ENCODE assay signal across 9 mouse cellular contexts in the genomic region with DNA sequence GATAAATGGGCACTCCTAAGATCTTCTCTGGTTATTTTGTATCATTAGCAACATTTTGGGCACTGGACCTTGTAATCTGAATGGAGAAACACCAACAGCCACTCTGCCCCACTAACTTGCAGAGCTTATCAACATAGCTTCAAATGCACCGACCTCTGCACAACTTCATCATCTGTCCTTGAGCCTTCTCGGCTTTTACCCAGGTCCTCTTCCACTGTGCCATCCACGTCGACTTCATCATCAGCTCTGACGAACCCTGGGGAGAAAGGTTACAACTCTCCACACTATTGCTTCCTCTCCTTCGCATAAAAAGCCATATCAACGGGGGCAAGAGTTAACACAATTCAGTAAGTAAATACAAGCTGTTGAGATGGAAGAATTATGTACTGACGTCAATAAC. TPM values are rescaled to one million over a fixed set of nuclear protein-coding genes. Genes with fewer than 3 reads are reported as not detected.
DNase-seq lines count a peak whose midpoint lies in the region; ATAC-seq and TF ChIP-seq lines count a peak whose summit lies in the region.
"Had no signal": no experiment of that assay in that cellular context is flagged by ENCODE, and none has a peak within 500 bp of the region (broad histone marks: within the 10 kb centered on the region; RNA-seq: fewer than 3 reads in every experiment).

No protein-coding gene starts in this region.

- H3K36me3 ChIP-seq in heart, embryonic 12.5 days: peaks cover 40% of the 10 kb centered on the region
- H3K36me3 ChIP-seq in ES-E14 (ENCODE audit: control insufficient read depth, insufficient read depth, low read length, poor library complexity, severe bottlenecking): peaks cover 42% of the 10 kb centered on the region
- peaks cover 34% of the 10 kb centered on the region for H3K36me3 ChIP-seq in forebrain, embryonic 15.5 days
- H3K36me3 ChIP-seq in liver, postnatal 0 days (replicated peaks; ENCODE audit: insufficient read depth, low read length): peaks cover 41% of the 10 kb centered on the region

- no peak for ATAC-seq in heart, embryonic 12.5 days (ENCODE audit: insufficient number of reproducible peaks, low FRiP score)
- no peak for ATAC-seq in forebrain, embryonic 15.5 days (replicated peaks)
- no peak for ATAC-seq in liver, postnatal 0 days
- ATAC-seq: Patski had no signal

- DNase-seq in heart, adult 11 months: no peak
- no peak for DNase-seq in ES-E14 (ENCODE audit: low read depth, low spot score)
- DNase-seq in liver, postnatal 0 days: no peak
- DNase-seq in retina, embryonic 14.5 days (ENCODE audit: low spot score): no peak
- DNase-seq in spleen, postnatal 10 days (ENCODE audit: low spot score in 2 of 2): no peak
- DNase-seq in layer of hippocampus, adult 8-10 months (ENCODE audit: low spot score in 2 of 2): no peak

- TF ChIP-seq CTCF in liver, postnatal 0 days (IDR thresholded peaks at IDR 0.05; ENCODE audit: low read depth): no peak

- in situ Hi-C loops in ES-E14 (cut with MboI; ENCODE audit: low sequenced_read_pairs in 2 of 2, unreplicated experiment in 2 of 2): no loop called here

- H3K9ac ChIP-seq in heart, embryonic 12.5 days: peak overlapping the region; percentile 98
- peak overlapping the region; percentile 98 for H3K9ac ChIP-seq in ES-E14 (ENCODE audit: insufficient read depth, low read depth, low read length, poor library complexity, severe bottlenecking)
- peak overlapping the region; percentile 86 for H3K9ac ChIP-seq in forebrain, embryonic 15.5 days (replicated peaks)
- peak overlapping the region; percentile 94 for H3K9ac ChIP-seq in liver, postnatal 0 days (replicated peaks)

- no peaks in the 10 kb centered on the region for H3K9me3 ChIP-seq in heart, embryonic 12.5 days (replicated peaks)
- no peaks in the 10 kb centered on the region for H3K9me3 ChIP-seq in ES-E14 (ENCODE audit: control insufficient read depth, insufficient read depth, low read depth, low read length)
- H3K9me3 ChIP-seq in forebrain, embryonic 15.5 days: no peaks in the 10 kb centered on the region
- no peaks in the 10 kb centered on the region for H3K9me3 ChIP-seq in liver, postnatal 0 days (ENCODE audit: low read length)

- H3K4me3 ChIP-seq in heart, embryonic 12.5 days: peak overlapping the region; percentile 96
- peak overlapping the region; percentile 93 to 94 for H3K4me3 ChIP-seq in ES-E14 (ENCODE audit: insufficient read depth in 1 of 2, low read depth in 1 of 2, low read length in 2 of 2, poor library complexity in 1 of 2, severe bottlenecking in 1 of 2)
- H3K4me3 ChIP-seq in forebrain, embryonic 15.5 days: peak overlapping the region; percentile 72
- peak overlapping the region; percentile 82 for H3K4me3 ChIP-seq in liver, postnatal 0 days (ENCODE audit: low read depth, low read length)

- peaks cover 40% of the 10 kb centered on the region for H3K4me1 ChIP-seq in heart, embryonic 12.5 days (replicated peaks)
- peaks cover 0 to 3% of the 10 kb centered on the region in 2 experiments; a peak in 1 of 4 replicates for H3K4me1 ChIP-seq in ES-E14 (ENCODE audit: control insufficient read depth in 2 of 2, insufficient read depth in 2 of 2, low read length in 2 of 2, poor library complexity in 1 of 2)
- H3K4me1 ChIP-seq in forebrain, embryonic 15.5 days: peaks cover 59% of the 10 kb centered on the region
- H3K4me1 ChIP-seq in liver, postnatal 0 days (ENCODE audit: insufficient read depth): peaks cover 45% of the 10 kb centered on the region

- TF ChIP-seq EP300 in liver, postnatal 0 days (IDR thresholded peaks at IDR 0.05; ENCODE audit: low read depth): no peak

- 3% methylated on average over 8 of the region's 8 CpGs for WGBS in heart, embryonic 12.5 days
- WGBS in forebrain, embryonic 15.5 days: 6% methylated on average over 8 of the region's 8 CpGs
- 3% methylated on average over 8 of the region's 8 CpGs for WGBS in liver, postnatal 0 days (ENCODE audit: insufficient replicate concordance)

- no peak overlapping the region; the same call in 1 of the 2 replicates for H3K27ac ChIP-seq in heart, embryonic 12.5 days (ENCODE audit: poor library complexity, severe bottlenecking)
- no peak overlapping the region for H3K27ac ChIP-seq in ES-E14 (ENCODE audit: insufficient read depth, low read depth, low read length, poor library complexity, severe bottlenecking)
- H3K27ac ChIP-seq in forebrain, embryonic 15.5 days (replicated peaks): no peak overlapping the region
- H3K27ac ChIP-seq in liver, postnatal 0 days (ENCODE audit: low read depth): peak overlapping the region; percentile 96

- peak overlapping the region; percentile 87 for H3K4me2 ChIP-seq in heart, embryonic 12.5 days
- H3K4me2 ChIP-seq in forebrain, embryonic 15.5 days (replicated peaks): peak overlapping the region; percentile 75
- H3K4me2 ChIP-seq in liver, postnatal 0 days (ENCODE audit: low read depth, low read length): peak overlapping the region; percentile 92

- no peaks in the 10 kb centered on the region for H3K27me3 ChIP-seq in heart, embryonic 12.5 days (replicated peaks)
- H3K27me3 ChIP-seq in forebrain, embryonic 15.5 days: no peaks in the 10 kb centered on the region
- H3K27me3 ChIP-seq in liver, postnatal 0 days (ENCODE audit: insufficient read depth, low read length): no peaks in the 10 kb centered on the region
- H3K27me3 ChIP-seq: Patski had no signal

TF ChIP-seq in ES-E14, 5 proteins besides CTCF, POLR2A, EP300 and RAD21:
- no peak for TF ChIP-seq CHD2 (IDR thresholded peaks at IDR 0.05; ENCODE audit: low read depth, low read length)
- no peak for TF ChIP-seq HCFC1 (IDR thresholded peaks at IDR 0.05; ENCODE audit: borderline replicate concordance, insufficient read depth, low read length)
- TF ChIP-seq ZC3H11A (IDR thresholded peaks at IDR 0.05; ENCODE audit: borderline replicate concordance, low read depth, low read length): no peak
- no peak for TF ChIP-seq ZNF384 (IDR thresholded peaks at IDR 0.05; ENCODE audit: low read depth, low read length)
- no peak for TF ChIP-seq MAFK (IDR thresholded peaks at IDR 0.05; ENCODE audit: insufficient read depth, low read depth, low read length)

RNA-seq across cellular contexts. Expression of a gene that starts 1.2 kb away (rescaled TPM):
- 574 and 590 TPM in 2 replicates for polyA plus RNA-seq in heart, embryonic 12.5 days (2016; fragmentation: Nextera tagmentation; extraction: Ambion mirVana)
- total RNA-seq in ES-E14 (2012; rRNA removed): 876 and 957 TPM in 2 replicates
- polyA plus RNA-seq in forebrain, embryonic 15.5 days (2015; fragmentation: Nextera tagmentation; extraction: Ambion mirVana): 276 and 292 TPM in 2 replicates
- polyA plus RNA-seq in liver, postnatal 0 days (2015; fragmentation: Nextera tagmentation; extraction: Ambion mirVana): 228 and 252 TPM in 2 replicates
- 100 to 1,000 TPM; 267 to 424 (median 352) TPM for total RNA-seq in layer of hippocampus, adult 8-10 months (2022)

RNA-seq across cellular contexts. Expression of a gene that starts 1.5 kb away (rescaled TPM):
- 1.7 and 2.3 TPM in 2 replicates for polyA plus RNA-seq in heart, embryonic 12.5 days (2016; fragmentation: Nextera tagmentation; extraction: Ambion mirVana)
- total RNA-seq in ES-E14 (2012; rRNA removed): 1.1 and 1.6 TPM in 2 replicates
- 1.3 and 1.5 TPM in 2 replicates for polyA plus RNA-seq in forebrain, embryonic 15.5 days (2015; fragmentation: Nextera tagmentation; extraction: Ambion mirVana)
- polyA plus RNA-seq in liver, postnatal 0 days (2015; fragmentation: Nextera tagmentation; extraction: Ambion mirVana): 0.30 and 0.35 TPM in 2 replicates
- 1 to 10 TPM in 3 of 4 experiments, under 1 TPM in 1; 0.96 to 1.5 (median 1.1) TPM for total RNA-seq in layer of hippocampus, adult 8-10 months (2022)

RNA-seq across cellular contexts. Expression of a gene that starts 59.6 kb away (rescaled TPM):
- not detected in 2 replicates for polyA plus RNA-seq in heart, embryonic 12.5 days (2016; fragmentation: Nextera tagmentation; extraction: Ambion mirVana)
- 0.58 and 1.4 TPM in 2 replicates for total RNA-seq in ES-E14 (2012; rRNA removed)
- polyA plus RNA-seq in forebrain, embryonic 15.5 days (2015; fragmentation: Nextera tagmentation; extraction: Ambion mirVana): not detected in 2 replicates
- not detected in 2 replicates for polyA plus RNA-seq in liver, postnatal 0 days (2015; fragmentation: Nextera tagmentation; extraction: Ambion mirVana)
- total RNA-seq in layer of hippocampus, adult 8-10 months (2022): 10 to 100 TPM; 28.9 to 57.9 (median 42.3) TPM
